Mouse (Mus musculus): Measurements from ENCODE around the gene Abca9.
A peak's percentile ranks its signal among the peaks of the same experiment; 100 is the strongest.

Gene Abca9

GRCm38 (mm10) chr11:110167459-110168251 is at the start of gene Abca9:
TSS of gene Abca9 (minus strand) at chr11:110168196.
- no peak for DNase-seq (ENCODE audit: low spot score in 2 of 2)

DNA sequence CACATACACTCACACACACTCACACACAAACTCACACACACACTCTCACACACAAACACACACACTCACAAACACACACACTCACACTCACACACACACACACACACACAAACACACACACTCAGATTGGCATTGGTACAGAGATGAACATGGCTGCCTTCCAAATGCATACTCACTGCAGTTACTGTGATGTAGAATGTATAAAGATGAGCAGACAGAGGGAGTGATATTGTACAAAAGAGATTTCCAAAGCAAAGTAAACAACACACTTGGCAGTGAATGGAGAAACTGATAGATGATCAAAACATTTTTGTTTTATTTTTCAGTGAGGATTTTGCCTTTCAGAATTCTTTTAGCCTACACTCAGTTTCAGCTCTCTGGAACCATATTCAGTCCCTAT is 49.1 kb upstream of the Abca9 start:
- no peak for DNase-seq (ENCODE audit: low spot score in 2 of 2)

DNA sequence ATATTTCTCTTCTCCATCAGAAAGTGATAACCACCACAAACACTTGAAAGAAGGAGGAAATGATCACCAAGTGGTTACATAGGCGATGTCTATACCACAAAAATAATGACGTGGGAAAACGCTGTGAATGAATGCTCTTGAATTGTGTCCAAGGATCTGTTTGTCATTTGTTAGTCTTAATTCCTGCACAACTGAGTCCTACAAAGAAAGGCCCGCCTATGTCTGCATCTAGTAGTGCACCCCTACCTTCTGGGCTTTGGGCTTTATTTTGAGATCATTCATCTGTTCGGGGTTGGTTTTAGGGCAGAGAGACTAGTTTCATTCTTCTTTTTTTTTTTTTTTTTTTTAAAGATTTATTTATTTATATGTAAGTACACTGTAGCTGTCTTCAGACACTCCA is 35.9 kb upstream of the Abca9 start:
- no peak for DNase-seq (ENCODE audit: low spot score in 2 of 2)

DNA sequence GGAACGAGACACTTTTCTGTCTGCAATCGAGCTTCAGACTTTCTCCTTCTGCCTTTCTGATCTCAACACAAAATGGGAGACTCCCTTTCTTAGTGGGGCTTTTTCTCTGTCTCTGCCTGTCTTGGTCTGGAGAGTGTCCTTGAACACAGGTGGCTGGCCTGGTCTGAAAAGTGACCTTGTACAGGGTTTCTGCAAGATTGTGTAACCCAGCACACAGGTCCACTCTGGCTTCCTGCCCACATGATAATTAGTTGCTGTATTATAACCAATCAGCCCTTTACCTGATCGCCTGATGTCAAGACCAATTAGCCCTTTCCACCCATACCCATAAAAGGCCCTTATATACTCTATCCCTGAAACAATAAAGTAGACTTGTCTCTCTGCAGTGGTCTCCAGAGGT is 30.9 kb upstream of the Abca9 start:
- DNase-seq (ENCODE audit: low spot score in 2 of 2): no peak

DNA sequence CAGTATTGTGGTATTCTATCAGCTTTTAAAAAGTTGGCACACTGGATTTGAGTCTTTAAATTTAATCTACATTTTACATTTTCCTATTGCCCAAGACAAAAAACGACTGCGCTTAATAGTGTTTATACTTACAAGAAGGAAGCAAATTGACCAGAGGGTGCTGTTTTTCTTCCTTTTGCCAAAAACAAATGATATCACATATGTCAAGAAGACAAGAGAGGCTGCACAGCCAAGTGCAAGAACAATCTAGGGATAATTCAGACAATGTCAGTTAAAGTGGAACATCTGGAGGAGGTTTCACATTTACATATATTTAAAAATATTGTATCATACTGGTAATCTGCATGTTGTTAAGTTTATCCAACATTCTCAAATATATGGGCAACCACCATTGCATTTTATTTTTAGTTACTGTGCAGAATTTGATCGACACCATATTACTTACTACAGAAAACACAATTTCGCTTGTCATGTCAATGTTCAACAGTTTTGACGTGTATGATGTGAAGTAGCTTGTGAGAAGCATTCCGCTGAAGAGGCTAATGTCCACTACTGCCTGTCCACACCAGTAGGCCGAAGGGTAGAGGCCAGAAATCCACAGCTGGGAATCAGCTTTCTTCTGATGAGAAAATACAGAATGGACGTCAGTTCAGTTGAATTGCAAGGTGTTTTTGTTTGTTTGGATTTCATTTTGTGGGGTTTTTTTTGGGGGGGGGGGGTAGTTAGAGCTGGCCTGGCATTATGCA is 28.7 kb upstream of the Abca9 start:
- no peak for DNase-seq (ENCODE audit: low spot score in 2 of 2)

DNA sequence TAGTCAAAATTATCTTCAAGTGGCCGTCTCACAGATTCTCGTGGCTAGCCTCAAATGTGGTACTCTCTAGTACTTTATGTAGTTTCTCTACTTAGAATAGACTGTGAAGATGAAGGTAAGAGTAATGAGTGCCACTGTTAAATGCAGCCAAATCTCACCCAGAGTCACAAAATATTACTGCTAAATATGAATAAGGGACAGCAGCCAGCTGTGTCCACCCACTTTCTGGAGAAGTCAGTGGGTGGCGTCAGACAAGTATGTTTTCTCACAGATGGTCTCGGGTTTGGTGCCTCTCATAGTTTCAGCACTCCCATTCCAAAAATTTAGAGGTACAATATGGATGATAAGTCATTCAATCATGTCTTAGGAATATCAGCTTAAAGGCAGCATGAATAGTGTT is 27.3 kb upstream of the Abca9 start:
- DNase-seq (ENCODE audit: low spot score in 2 of 2): no peak

- no peak for DNase-seq (ENCODE audit: low spot score in 2 of 2)
Observed at GRCm38 (mm10) chr11:110171212-110171611, 3.2 kb upstream of the Abca9 start.

DNA sequence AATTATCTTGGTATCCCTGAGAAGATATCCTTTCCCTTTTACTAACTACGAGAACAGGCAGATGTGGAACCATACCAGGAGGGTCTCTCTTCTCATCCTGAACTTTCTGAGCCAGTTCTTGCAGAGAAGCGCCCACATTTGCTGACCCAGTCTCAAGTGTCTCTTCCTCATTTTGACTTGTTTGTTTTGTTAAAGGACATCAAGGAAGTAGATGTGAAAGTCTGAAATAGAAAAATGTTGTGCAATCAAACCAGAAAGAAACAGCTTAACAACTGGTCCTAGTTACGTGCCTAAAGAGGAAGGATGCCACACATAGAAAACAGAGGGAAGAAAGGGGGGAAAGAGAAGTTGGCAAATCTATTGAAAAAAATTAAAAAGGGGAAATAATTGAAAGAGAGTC is 2.2 kb downstream of the Abca9 start:
- DNase-seq (ENCODE audit: low spot score in 2 of 2): peak in 1 of 2 experiments; percentile 16

DNA sequence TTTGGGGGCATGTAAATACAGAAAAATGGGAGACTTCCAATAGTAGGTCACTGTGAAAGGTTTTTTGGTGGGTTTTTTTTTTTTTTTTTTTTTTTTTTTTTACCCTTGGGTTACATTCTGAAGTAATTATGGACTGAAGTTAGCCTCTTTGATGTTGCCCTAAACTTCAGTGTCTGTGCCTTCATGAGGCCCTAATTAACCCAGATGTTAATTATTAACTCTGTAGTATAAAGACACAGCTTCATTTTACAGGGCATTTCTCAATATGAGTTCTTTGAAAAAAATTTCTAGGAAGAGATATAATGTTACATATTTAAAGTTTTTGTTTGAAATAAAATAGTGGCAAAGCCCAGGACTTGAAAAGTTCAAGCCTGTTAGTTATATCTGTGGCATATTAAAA is 2.6 kb downstream of the Abca9 start:
- DNase-seq (ENCODE audit: low spot score in 2 of 2): no peak

DNA sequence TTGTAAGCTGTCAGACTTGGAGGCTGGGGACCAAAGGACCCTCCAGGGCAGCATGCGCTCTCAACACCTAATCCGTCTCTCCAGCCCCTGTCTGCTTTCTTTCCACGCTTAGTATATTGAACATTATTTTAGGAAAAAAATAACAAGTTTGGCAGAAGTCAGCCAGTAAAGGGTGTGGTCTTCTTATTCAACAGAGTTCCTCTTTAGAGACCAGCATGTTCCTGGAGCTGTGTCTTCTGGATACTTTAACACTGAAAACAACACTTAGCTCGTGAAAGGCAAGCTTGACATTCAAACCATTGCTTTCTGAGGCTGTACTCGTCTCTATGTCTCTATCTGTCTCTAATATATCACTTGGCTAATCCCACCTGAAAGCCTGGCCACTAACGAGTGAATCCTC is 10.9 kb downstream of the Abca9 start:
- no peak for DNase-seq (ENCODE audit: low spot score in 2 of 2)

GRCm38 (mm10) chr11:110155985-110156384 is 12.0 kb downstream of the Abca9 start:
- no peak for DNase-seq (ENCODE audit: low spot score in 2 of 2)

- DNase-seq (ENCODE audit: low spot score in 2 of 2): no peak
Observed at GRCm38 (mm10) chr11:110147640-110148039, 20.4 kb downstream of the Abca9 start.

GRCm38 (mm10) chr11:110145421-110145820 is 22.6 kb downstream of the Abca9 start:
- DNase-seq (ENCODE audit: low spot score in 2 of 2): no peak

GRCm38 (mm10) chr11:110130760-110131159 is 37.2 kb downstream of the Abca9 start:
- no peak for DNase-seq (ENCODE audit: low spot score in 2 of 2)

- no peak for DNase-seq (ENCODE audit: low spot score in 2 of 2)
Observed at GRCm38 (mm10) chr11:110111137-110111536, 56.9 kb downstream of the Abca9 start.

GRCm38 (mm10) chr11:110101437-110101836 is 66.6 kb downstream of the Abca9 start:
- DNase-seq (ENCODE audit: low spot score in 2 of 2): no peak

DNA sequence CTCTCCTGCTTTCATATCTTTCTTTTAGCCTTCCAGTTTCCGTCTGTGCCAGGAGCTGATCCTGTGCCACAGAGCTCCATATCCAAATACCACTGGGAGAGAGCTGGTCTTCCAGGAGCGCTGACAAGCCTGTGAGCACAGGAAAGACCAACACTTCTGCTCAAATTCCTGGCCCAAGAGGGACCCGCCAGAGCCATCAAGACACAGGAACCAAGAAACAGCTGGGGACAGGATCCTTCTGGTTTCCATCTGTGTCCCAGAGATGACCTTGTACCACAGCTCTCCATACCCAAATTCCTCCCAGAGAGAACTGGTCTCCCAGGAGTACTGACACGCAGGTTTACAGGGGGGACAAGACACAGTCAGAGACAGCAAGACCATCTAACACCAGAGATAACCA is 69.1 kb downstream of the Abca9 start:
- no peak for DNase-seq (ENCODE audit: low spot score in 2 of 2)

GRCm38 (mm10) chr11:110097465-110097864 is 70.5 kb downstream of the Abca9 start:
- DNase-seq (ENCODE audit: low spot score in 2 of 2): no peak

GRCm38 (mm10) chr11:110095858-110096257 is 72.1 kb downstream of the Abca9 start, which contains the start of gene Abca8a:
TSS of gene Abca8a (minus strand) at chr11:110095978.
- no peak for DNase-seq (ENCODE audit: low spot score in 2 of 2)

DNA sequence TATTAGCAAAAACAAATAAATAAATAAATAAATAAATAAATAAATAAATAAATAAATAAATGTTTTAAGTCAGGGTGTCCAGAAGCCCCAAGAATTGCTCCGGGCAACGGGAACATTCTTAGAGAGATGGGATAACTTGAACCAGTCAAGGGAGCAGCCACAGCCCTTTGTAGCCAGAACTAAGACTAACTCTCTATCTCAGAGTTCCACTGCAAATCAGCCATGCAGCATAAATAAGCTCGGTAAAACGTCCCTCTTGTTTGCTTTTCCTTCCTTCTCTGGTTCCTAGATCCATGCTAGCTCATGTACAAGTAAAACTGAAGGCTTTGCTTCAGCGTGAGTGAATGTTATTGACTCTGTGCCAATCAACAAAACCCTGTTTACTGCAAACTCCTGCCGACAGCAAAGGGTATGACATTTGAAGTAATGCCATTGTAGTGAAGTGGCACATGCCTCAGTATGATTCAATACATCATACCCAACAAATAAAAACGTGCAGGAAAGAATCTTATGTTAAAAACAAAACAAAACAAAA is 73.1 kb downstream of the Abca9 start:
- no peak for DNase-seq (ENCODE audit: low spot score in 2 of 2)

- DNase-seq (ENCODE audit: low spot score in 2 of 2): no peak
Observed at GRCm38 (mm10) chr11:110094236-110094635, 73.8 kb downstream of the Abca9 start.

- no peak for DNase-seq (ENCODE audit: low spot score in 2 of 2)
Observed at GRCm38 (mm10) chr11:110091328-110091727, 76.7 kb downstream of the Abca9 start.

DNA sequence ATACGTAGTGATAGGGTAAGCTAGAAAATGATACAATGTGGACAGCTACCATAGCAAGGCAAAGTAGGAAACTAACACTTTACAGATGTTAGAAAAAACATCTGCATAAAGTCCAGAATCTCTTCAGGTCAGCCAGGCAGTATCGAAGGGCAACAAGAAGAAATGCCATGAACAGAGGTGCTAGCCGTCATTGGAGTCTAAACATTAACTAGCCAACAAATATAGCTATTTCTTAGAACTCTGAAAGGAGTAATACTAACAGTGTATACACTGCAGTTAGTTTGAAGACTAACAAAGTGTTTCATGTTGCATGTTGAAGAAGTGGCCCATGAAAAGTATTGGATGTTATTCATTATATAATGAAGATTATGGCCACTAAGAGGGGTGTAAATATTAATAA is 95.8 kb downstream of the Abca9 start:
- DNase-seq (ENCODE audit: low spot score in 2 of 2): no peak
